8 mouse cellular contexts compared by ENCODE assay signal in the genomic region with DNA sequence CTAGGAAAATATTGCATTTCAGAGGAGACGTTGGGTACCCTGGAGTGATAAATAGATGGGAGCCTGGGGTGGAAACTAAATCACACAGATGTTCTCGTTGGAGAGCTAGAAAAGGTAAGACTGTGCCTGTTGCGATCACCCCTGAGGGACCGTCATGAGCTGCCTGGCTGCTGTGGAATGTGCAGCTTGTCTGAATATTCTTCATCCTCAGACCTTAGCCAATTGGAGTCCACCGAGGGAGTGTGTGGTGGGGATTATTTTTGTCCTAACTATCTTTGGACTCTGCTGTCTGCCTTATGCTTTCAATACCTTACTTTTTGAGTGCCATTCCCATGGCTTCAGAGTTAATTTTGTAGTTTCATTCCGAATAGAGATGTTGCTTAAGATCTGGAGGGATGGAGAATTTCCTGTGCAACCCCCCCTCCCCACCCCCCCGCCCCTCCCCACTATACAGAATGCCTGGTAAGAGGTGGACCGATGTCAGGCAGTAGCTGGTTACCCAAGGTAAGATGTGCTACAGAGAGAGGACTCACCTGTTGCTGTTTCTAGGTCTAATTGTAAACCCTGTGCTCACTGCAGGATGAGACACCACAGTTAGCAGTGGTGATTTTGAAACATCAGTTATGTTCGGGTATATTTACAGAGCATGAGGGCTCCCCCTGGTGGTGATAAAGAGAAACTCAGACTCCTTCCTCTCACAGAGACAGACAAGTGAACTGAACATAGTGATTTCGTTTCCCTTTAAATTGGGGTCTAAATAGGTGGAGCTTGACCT. TPM values are rescaled to one million over a fixed set of nuclear protein-coding genes. Genes with fewer than 3 reads are reported as not detected.
A peak's percentile ranks its signal among the peaks of the same experiment; 100 is the strongest.
DNase-seq lines count a peak whose midpoint lies in the region; ATAC-seq lines count a peak whose summit lies in the region.

No protein-coding gene starts in this region.

- H3K4me1 ChIP-seq in embryonic facial prominence, embryonic 11.5 days (ENCODE audit: control insufficient read depth, insufficient read depth, low read length) = no peaks in the 10 kb centered on the region; the same call in 1 of the 2 replicates
- no peaks in the 10 kb centered on the region for H3K4me1 ChIP-seq in limb, embryonic 10.5 days
- H3K4me1 ChIP-seq in midbrain, embryonic 14.5 days (ENCODE audit: control insufficient read depth, insufficient read depth, low read length) = no peaks in the 10 kb centered on the region
- H3K4me1 ChIP-seq in stomach, embryonic 14.5 days (ENCODE audit: control insufficient read depth, insufficient read depth, low read length) = no peaks in the 10 kb centered on the region

- DNase-seq in CD4-positive, CD25-positive, alpha-beta regulatory T cell, adult 2 months (ENCODE audit: low read depth, low spot score) = peak; percentile 84
- peak; percentile 74 for DNase-seq in adrenal gland, postnatal 10 days
- DNase-seq in embryonic facial prominence, embryonic 11.5 days (ENCODE audit: low spot score) = peak; percentile 87
- DNase-seq in heart, adult 8-10 months (ENCODE audit: low spot score) = peak; percentile 71
- DNase-seq in kidney, adult 18-20 months = peak; percentile 44
- peak; percentile 66 for DNase-seq in limb, embryonic 10.5 days (ENCODE audit: low spot score)
- peak; percentile 93 for DNase-seq in midbrain, embryonic 14.5 days

- no peak overlapping the region for H3K4me2 ChIP-seq in embryonic facial prominence, embryonic 11.5 days (ENCODE audit: low read depth, low read length)
- no peak overlapping the region for H3K4me2 ChIP-seq in midbrain, embryonic 14.5 days (ENCODE audit: low read length)
- no peak overlapping the region for H3K4me2 ChIP-seq in stomach, embryonic 14.5 days (replicated peaks; ENCODE audit: low read depth, low read length)

- H3K27me3 ChIP-seq in embryonic facial prominence, embryonic 11.5 days (ENCODE audit: control insufficient read depth, insufficient read depth, low read length) = no peaks in the 10 kb centered on the region
- no peaks in the 10 kb centered on the region for H3K27me3 ChIP-seq in limb, embryonic 10.5 days (ENCODE audit: low read depth, poor library complexity, severe bottlenecking)
- no peaks in the 10 kb centered on the region for H3K27me3 ChIP-seq in midbrain, embryonic 14.5 days (ENCODE audit: control insufficient read depth, insufficient read depth, low read length)
- no peaks in the 10 kb centered on the region for H3K27me3 ChIP-seq in stomach, embryonic 14.5 days (ENCODE audit: control insufficient read depth, insufficient read depth, low read length)

- no peaks in the 10 kb centered on the region for H3K9me3 ChIP-seq in embryonic facial prominence, embryonic 11.5 days (replicated peaks; ENCODE audit: control insufficient read depth, low read length)
- no peaks in the 10 kb centered on the region for H3K9me3 ChIP-seq in limb, embryonic 10.5 days (replicated peaks)
- no peaks in the 10 kb centered on the region for H3K9me3 ChIP-seq in midbrain, embryonic 14.5 days (ENCODE audit: control insufficient read depth, low read length)
- H3K9me3 ChIP-seq in stomach, embryonic 14.5 days (ENCODE audit: control insufficient read depth, low read depth, low read length) = no peaks in the 10 kb centered on the region

- H3K4me3 ChIP-seq in embryonic facial prominence, embryonic 11.5 days (ENCODE audit: low read depth, low read length) = no peak overlapping the region
- no peak overlapping the region for H3K4me3 ChIP-seq in limb, embryonic 10.5 days
- H3K4me3 ChIP-seq in midbrain, embryonic 14.5 days (replicated peaks; ENCODE audit: low read depth, low read length) = no peak overlapping the region
- H3K4me3 ChIP-seq in stomach, embryonic 14.5 days (ENCODE audit: low read depth, low read length) = no peak overlapping the region

- peak; percentile 75 for ATAC-seq in embryonic facial prominence, embryonic 11.5 days (replicated peaks; ENCODE audit: insufficient number of reproducible peaks, low FRiP score, low TSS enrichment, low read depth)
- peak; percentile 74 for ATAC-seq in midbrain, embryonic 14.5 days (ENCODE audit: low FRiP score, low TSS enrichment)
- peak; percentile 73; the same call in 1 of the 2 replicates for ATAC-seq in stomach, embryonic 14.5 days (ENCODE audit: insufficient number of reproducible peaks, insufficient read depth, low FRiP score, low read depth)

- 58% methylated on average over 10 of the region's 10 CpGs for WGBS in embryonic facial prominence, embryonic 11.5 days
- 66% methylated on average over 10 of the region's 10 CpGs for WGBS in limb, embryonic 10.5 days
- 62% methylated on average over 10 of the region's 10 CpGs for WGBS in midbrain, embryonic 14.5 days
- 53% methylated on average over 10 of the region's 10 CpGs for WGBS in stomach, embryonic 14.5 days

- no peak overlapping the region for H3K9ac ChIP-seq in embryonic facial prominence, embryonic 11.5 days (replicated peaks; ENCODE audit: low read length)
- no peak overlapping the region for H3K9ac ChIP-seq in midbrain, embryonic 14.5 days (replicated peaks; ENCODE audit: low read length)
- H3K9ac ChIP-seq in stomach, embryonic 14.5 days (replicated peaks; ENCODE audit: low read depth, low read length) = no peak overlapping the region

- H3K36me3 ChIP-seq in embryonic facial prominence, embryonic 11.5 days (replicated peaks; ENCODE audit: control insufficient read depth, insufficient read depth, low read depth, low read length) = no peaks in the 10 kb centered on the region
- no peaks in the 10 kb centered on the region for H3K36me3 ChIP-seq in limb, embryonic 10.5 days
- H3K36me3 ChIP-seq in midbrain, embryonic 14.5 days (ENCODE audit: control insufficient read depth, insufficient read depth, low read length) = no peaks in the 10 kb centered on the region
- no peaks in the 10 kb centered on the region for H3K36me3 ChIP-seq in stomach, embryonic 14.5 days (ENCODE audit: control insufficient read depth, insufficient read depth, low read length)

- no peak overlapping the region for H3K27ac ChIP-seq in embryonic facial prominence, embryonic 11.5 days (replicated peaks; ENCODE audit: low read depth, low read length)
- H3K27ac ChIP-seq in limb, embryonic 10.5 days = no peak overlapping the region
- H3K27ac ChIP-seq in midbrain, embryonic 14.5 days (replicated peaks; ENCODE audit: low read depth, low read length) = no peak overlapping the region
- no peak overlapping the region for H3K27ac ChIP-seq in stomach, embryonic 14.5 days (ENCODE audit: low read length)

RNA-seq across cellular contexts. Expression of gene Krr1, which starts 15.0 kb away (rescaled TPM):
- 10 to 100 TPM; 27.6 to 28.6 TPM for total RNA-seq in adrenal gland, postnatal 10 days (2021)
- 71.0 and 71.2 TPM in 2 replicates for polyA plus RNA-seq in embryonic facial prominence, embryonic 11.5 days (2014; fragmentation: Nextera tagmentation; extraction: Ambion mirVana)
- 10 to 100 TPM; 19.6 to 23.3 (median 21.5) TPM for total RNA-seq in heart, adult 8-10 months (2022)
- polyA plus RNA-seq in limb, embryonic 10.5 days (2016; fragmentation: Nextera tagmentation; extraction: Ambion mirVana) = 53.3 and 58.7 TPM in 2 replicates
- 43.1 and 53.1 TPM in 2 replicates for polyA plus RNA-seq in midbrain, embryonic 14.5 days (2014; fragmentation: Nextera tagmentation; extraction: Ambion mirVana)
- 48.7 and 49.2 TPM in 2 replicates for polyA plus RNA-seq in stomach, embryonic 14.5 days (2014; fragmentation: Nextera tagmentation; extraction: Ambion mirVana)

RNA-seq across cellular contexts. Expression of gene Glipr1, which starts 45.0 kb away (rescaled TPM):
- total RNA-seq in adrenal gland, postnatal 10 days (2021) = 1 to 10 TPM; 1.5 to 2.4 TPM
- 0.86 and 1.7 TPM in 2 replicates for polyA plus RNA-seq in embryonic facial prominence, embryonic 11.5 days (2014; fragmentation: Nextera tagmentation; extraction: Ambion mirVana)
- total RNA-seq in heart, adult 8-10 months (2022) = 1 to 10 TPM in 1 of 4 experiments, under 1 TPM in 3; 0.32 to 1.2 (median 0.77) TPM
- 0.78 and 1.2 TPM in 2 replicates for polyA plus RNA-seq in limb, embryonic 10.5 days (2016; fragmentation: Nextera tagmentation; extraction: Ambion mirVana)
- 0.42 TPM in 1 of 2 replicates, not detected in the other for polyA plus RNA-seq in midbrain, embryonic 14.5 days (2014; fragmentation: Nextera tagmentation; extraction: Ambion mirVana)
- 8.2 and 13.6 TPM in 2 replicates for polyA plus RNA-seq in stomach, embryonic 14.5 days (2014; fragmentation: Nextera tagmentation; extraction: Ambion mirVana)
